Mouse (Mus musculus) embryonic facial prominence, embryonic 11.5 days (tissue): ENCODE results near the gene F2rl3. TPM values are rescaled to one million over a fixed set of nuclear protein-coding genes. Genes with fewer than 3 reads are reported as not detected.

Experiments used
- ATAC-seq: fragments of 200-750 bp; cut with Nextera tagmentation; replicated peaks from 2 replicates; pipeline ENCODE4 v1.8.0; 2017; ENCODE audit warnings: low read depth; ENCODE audit not compliant: insufficient number of reproducible peaks, low FRiP score, low TSS enrichment
- DNase-seq: peaks from one replicate; pipeline ENCODE4 v3.0.0-alpha.2; 2015; ENCODE audit warnings: low spot score
- H3K27ac ChIP-seq: fragments of 300-500 bp; sonication (generic); replicated peaks from 2 replicates; pipeline ENCODE4 v1.5.1; 2014; ENCODE audit warnings: mild to moderate bottlenecking, low read depth, low read length, control low read depth
- H3K27me3 ChIP-seq: fragments of 300-500 bp; sonication (generic); 2 replicates; pipeline ENCODE4 v1.6.1; 2014; ENCODE audit warnings: mild to moderate bottlenecking, low read length, moderate library complexity, mixed read lengths; ENCODE audit not compliant: control insufficient read depth, insufficient read depth
- H3K36me3 ChIP-seq: fragments of 300-500 bp; sonication (generic); replicated peaks from 2 replicates; pipeline ENCODE4 v1.6.1; 2014; ENCODE audit warnings: low read depth, mild to moderate bottlenecking, low read length, moderate library complexity, mixed read lengths; ENCODE audit not compliant: control insufficient read depth, insufficient read depth
- H3K4me1 ChIP-seq: fragments of 300-500 bp; sonication (generic); 2 replicates; pipeline ENCODE4 v1.6.1; 2014; ENCODE audit warnings: low read length, mixed read lengths; ENCODE audit not compliant: control insufficient read depth, insufficient read depth
- H3K4me2 ChIP-seq: fragments of 300-500 bp; sonication (generic); 2 replicates; pipeline ENCODE4 v1.6.1; 2014; ENCODE audit warnings: low read depth, mild to moderate bottlenecking, control low read depth, low read length, moderate library complexity
- H3K4me3 ChIP-seq: fragments of 300-500 bp; sonication (generic); 2 replicates; pipeline ENCODE4 v1.5.1; 2014; ENCODE audit warnings: low read depth, low read length, control low read depth
- H3K9ac ChIP-seq: fragments of 300-500 bp; sonication (generic); replicated peaks from 2 replicates; pipeline ENCODE4 v1.6.1; 2014; ENCODE audit warnings: mild to moderate bottlenecking, control low read depth, low read length
- H3K9me3 ChIP-seq: fragments of 300-500 bp; sonication (generic); replicated peaks from 2 replicates; pipeline ENCODE4 v1.6.1; 2016; ENCODE audit warnings: mild to moderate bottlenecking, low read length, inconsistent platforms, mixed read lengths; ENCODE audit not compliant: control insufficient read depth
- WGBS: fragments of 180-500 bp; shearing (Covaris S2); extraction: QIAGEN DNeasy Blood & Tissue Kit; methylation state at CpG from one replicate; pipeline ENCODE4 v1.1.7; 2014; 5-methylcytosine and 5-hydroxymethylcytosine counted together
- polyA plus RNA-seq: library from polyadenylated mRNA; unstranded; fragments of >200 nt; fragmentation: Nextera tagmentation; extraction: Ambion mirVana; gene quantifications from 2 replicates; pipeline ENCODE4 v1.2.1, GENCODE M21; 2014

F2rl3 gene
- polyA plus RNA-seq, 1 experiment from 2014 or later, result 2.0 TPM

DNA sequence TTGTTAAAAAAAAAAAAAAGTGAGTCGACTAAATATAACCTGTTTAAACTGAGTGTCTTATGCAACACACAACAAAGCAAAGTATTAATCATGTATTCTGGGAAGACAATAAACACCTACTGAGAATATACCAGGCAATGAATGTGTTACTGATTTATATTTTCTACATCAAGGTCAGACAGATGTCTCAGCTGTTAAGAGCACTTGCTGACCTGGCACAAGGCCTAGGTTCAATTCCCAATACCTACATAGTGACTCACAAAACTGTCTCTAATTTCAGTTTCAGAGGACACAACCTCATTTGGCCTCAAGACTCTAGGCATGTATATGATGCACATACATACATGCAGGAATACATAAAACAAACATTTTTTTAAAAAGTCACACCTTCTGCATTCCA, 16.1 kb downstream of the F2rl3 start:
- H3K9me3 ChIP-seq, result no peaks in the 10 kb centered on the region
- H3K27me3 ChIP-seq, result no peaks in the 10 kb centered on the region
- H3K36me3 ChIP-seq, result no peaks in the 10 kb centered on the region
- ATAC-seq, result no peak
- WGBS, result 96% methylated on average over 1 of the region's 1 CpGs
- H3K27ac ChIP-seq, result no peak overlapping the region
- no peaks in the 10 kb centered on the region for H3K4me1 ChIP-seq
- no peak overlapping the region for H3K4me3 ChIP-seq
- no peak overlapping the region for H3K4me2 ChIP-seq
- H3K9ac ChIP-seq, result no peak overlapping the region
- no peak for DNase-seq

DNA sequence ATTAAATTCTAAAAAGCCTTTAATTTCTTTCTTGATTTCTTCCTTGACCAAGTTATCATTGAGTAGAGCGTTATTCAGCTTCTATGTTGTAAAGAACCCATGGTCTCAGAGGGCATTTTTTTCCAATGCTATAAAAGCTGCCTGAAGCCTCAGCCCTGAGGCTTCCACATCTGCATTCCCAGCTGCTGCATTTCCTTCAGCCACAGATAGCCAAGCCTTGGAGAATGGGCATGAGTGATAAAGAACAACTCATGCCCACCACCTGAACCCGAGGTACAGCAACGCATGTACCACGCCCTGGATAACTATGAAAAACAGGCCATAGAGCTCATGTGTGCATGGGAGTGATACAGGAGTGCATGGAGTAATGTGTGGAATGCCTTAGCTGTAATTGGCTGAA, 19.0 kb downstream of the F2rl3 start:
- Histone ChIP-seq H3K4me2 (no peak overlapping the region), H3K4me1 (no peaks in the 10 kb centered on the region), H3K36me3 (no peaks in the 10 kb centered on the region), H3K27me3 (no peaks in the 10 kb centered on the region), H3K9me3 (no peaks in the 10 kb centered on the region), H3K9ac (no peak overlapping the region), H3K4me3 (no peak overlapping the region), H3K27ac (no peak overlapping the region)
- DNase-seq (no peak), ATAC-seq (no peak)
- WGBS, result 90% methylated on average over 4 of the region's 4 CpGs

DNA sequence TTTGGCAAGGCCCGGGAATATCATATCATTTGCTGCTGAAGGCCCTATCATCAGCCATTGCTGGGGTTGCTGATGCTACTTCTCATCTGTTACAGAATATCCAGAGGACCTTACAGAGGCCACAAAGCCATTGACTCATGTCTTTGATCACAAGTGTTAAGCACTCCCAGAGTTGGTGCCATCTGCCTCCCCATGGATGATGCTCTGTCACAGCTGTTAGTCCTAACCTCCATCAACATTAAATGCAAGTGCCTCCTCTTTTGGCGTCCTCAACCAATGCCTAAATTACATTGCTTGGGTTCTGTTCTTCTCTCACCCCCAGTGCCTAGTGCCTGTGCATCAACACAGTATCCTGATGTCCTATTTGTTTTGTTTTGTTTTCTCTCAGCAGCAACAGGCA, 39.9 kb downstream of the F2rl3 start:
- WGBS, result 77% methylated on average over 2 of the region's 2 CpGs
- DNase-seq, result no peak
- no peaks in the 10 kb centered on the region for H3K36me3 ChIP-seq

DNA sequence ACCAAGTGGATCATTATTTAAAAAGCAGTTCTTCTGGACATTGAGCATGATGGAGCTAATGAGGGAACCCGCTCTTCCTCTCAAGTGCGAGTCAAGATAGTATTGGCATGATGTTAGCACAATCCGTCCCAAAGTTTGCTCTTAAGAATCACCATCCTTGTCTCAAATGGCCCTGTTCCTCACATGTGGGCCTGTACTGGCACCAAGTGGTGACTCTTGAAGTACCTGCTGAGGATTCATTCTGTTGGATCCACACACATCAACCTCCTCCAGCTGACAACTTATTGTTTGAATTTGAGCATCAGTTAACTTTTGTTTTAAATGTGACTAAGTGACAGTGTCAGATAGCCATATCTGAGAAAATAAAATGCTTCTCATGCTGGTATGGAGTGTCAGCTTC, 51.0 kb downstream of the F2rl3 start:
- Histone ChIP-seq H3K27me3 (no peaks in the 10 kb centered on the region), H3K9me3 (no peaks in the 10 kb centered on the region), H3K4me1 (no peaks in the 10 kb centered on the region), H3K36me3 (no peaks in the 10 kb centered on the region; the same call in 1 of the 2 replicates), H3K4me2 (no peak overlapping the region), H3K27ac (no peak overlapping the region), H3K4me3 (no peak overlapping the region), H3K9ac (no peak overlapping the region)
- DNase-seq (no peak), ATAC-seq (no peak)
- 93% methylated on average over 3 of the region's 3 CpGs for WGBS

More for the DNA sequence above, 39.9 kb downstream of the F2rl3 start:
- no peak overlapping the region for H3K27ac ChIP-seq
- no peaks in the 10 kb centered on the region for H3K4me1 ChIP-seq
- no peak overlapping the region for H3K4me2 ChIP-seq
- no peak overlapping the region for H3K9ac ChIP-seq
- no peak overlapping the region for H3K4me3 ChIP-seq
- ATAC-seq, result no peak
- H3K9me3 ChIP-seq, result no peaks in the 10 kb centered on the region
- H3K27me3 ChIP-seq, result no peaks in the 10 kb centered on the region

Other genes with a start within 250 kb of the F2rl3 start
- gene Med26, start 213.6 kb upstream of the F2rl3 start, polyA plus RNA-seq, result 12.1 and 14.1 TPM in 2 replicates
- gene Smim7, start 190.8 kb upstream of the F2rl3 start, polyA plus RNA-seq, result 115 and 117 TPM in 2 replicates
- gene Tmem38a, start 189.8 kb upstream of the F2rl3 start, polyA plus RNA-seq, result 10.9 and 11.3 TPM in 2 replicates
- gene Nwd1, start 115.2 kb upstream of the F2rl3 start, polyA plus RNA-seq, result not detected in 2 replicates
- 158 and 171 TPM in 2 replicates for gene Sin3b, start 38.6 kb upstream of the F2rl3 start, polyA plus RNA-seq